Mouse (Mus musculus): ENCODE measurements around the gene Slc39a8. TPM values are rescaled to one million over a fixed set of nuclear protein-coding genes. Genes with fewer than 3 reads are reported as not detected.

Gene Slc39a8
- polyA plus RNA-seq (2012; rRNA removed), result 11.5 and 11.7 TPM in 2 replicates

GRCm38 (mm10) chr3:135825016-135825753 is at the start of gene Slc39a8:
Gene Slc39a8 (plus strand): TSS chr3:135825279.

Other genes with a start within 250 kb of the Slc39a8 start
- gene Nfkb1, start 133.7 kb upstream of the Slc39a8 start, polyA plus RNA-seq (2012; rRNA removed), result 20.0 and 20.7 TPM in 2 replicates